Mouse (Mus musculus): ENCODE data around the gene Scn3a. TPM values are rescaled to one million over a fixed set of nuclear protein-coding genes. Genes with fewer than 3 reads are reported as not detected.

The Scn3a gene
- total and polyA plus RNA-seq, 2 experiments from 2014 or later: 36.0 to 86.2 TPM

DNA sequence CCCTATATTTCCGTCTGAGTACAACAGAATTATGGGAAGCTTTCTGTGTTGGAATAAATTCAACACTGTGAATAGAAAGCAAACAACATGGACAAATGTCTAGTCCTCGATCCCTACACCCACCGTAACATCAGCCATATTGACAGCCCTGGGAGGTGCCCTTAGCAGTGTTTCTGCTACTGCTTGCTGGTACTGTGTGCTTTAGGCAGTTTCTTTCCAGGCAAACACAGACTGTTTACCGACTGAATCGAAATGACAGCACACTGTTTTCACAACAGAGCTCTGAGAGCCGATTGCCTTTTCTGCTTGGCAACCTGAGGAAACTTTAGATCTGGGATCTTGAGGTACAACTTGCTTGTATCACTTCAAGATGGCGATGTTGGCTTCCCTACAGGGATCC lies 12.8 kb downstream of the Scn3a start:
- no peak for DNase-seq
- Histone ChIP-seq H3K4me1 (ENCODE audit: insufficient read depth) (no peaks in the 10 kb centered on the region), H3K4me2 (ENCODE audit: low read depth) (no peak overlapping the region), H3K9me3 (ENCODE audit: low read length) (no peaks in the 10 kb centered on the region), H3K4me3 (ENCODE audit: low read depth, low read length) (no peak overlapping the region), H3K36me3 (ENCODE audit: insufficient read depth) (no peaks in the 10 kb centered on the region), H3K27ac (ENCODE audit: low read depth, low read length) (no peak overlapping the region), H3K27me3 (ENCODE audit: insufficient read depth, low read length) (no peaks in the 10 kb centered on the region), H3K9ac (no peak overlapping the region)
- TF ChIP-seq CTCF (IDR thresholded peaks at IDR 0.05; ENCODE audit: low read depth): no peak
- 67% methylated on average over 7 of the region's 7 CpGs for WGBS
- no peak for ATAC-seq

DNA sequence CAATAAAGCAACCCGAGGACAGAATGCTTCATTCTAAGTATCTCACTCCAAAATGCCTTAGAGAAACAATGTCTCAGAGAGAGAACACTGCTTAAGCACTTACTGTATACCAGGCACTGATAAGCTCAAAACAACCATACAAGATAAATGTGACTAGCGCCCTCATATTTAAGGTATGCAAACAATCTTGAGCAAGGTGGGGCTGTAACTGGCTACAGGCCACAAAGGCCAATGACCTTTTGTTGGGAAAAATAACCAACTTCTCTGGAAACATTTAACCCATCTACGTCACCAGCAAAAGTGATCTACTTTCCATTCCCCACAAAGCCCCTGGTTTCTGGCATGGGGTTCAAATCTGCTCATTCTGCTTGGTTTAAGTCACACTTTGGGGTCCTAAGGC lies 14.0 kb downstream of the Scn3a start:
- Histone ChIP-seq H3K27me3 (ENCODE audit: insufficient read depth, low read length) (no peaks in the 10 kb centered on the region), H3K36me3 (ENCODE audit: insufficient read depth) (no peaks in the 10 kb centered on the region), H3K9ac (no peak overlapping the region), H3K9me3 (ENCODE audit: low read length) (no peaks in the 10 kb centered on the region), H3K4me1 (ENCODE audit: insufficient read depth) (no peaks in the 10 kb centered on the region), H3K27ac (ENCODE audit: low read depth, low read length) (no peak overlapping the region), H3K4me2 (ENCODE audit: low read depth) (no peak overlapping the region), H3K4me3 (ENCODE audit: low read depth, low read length) (no peak overlapping the region)
- no peak for ATAC-seq
- 92% methylated on average over 3 of the region's 3 CpGs for WGBS
- TF ChIP-seq CTCF (IDR thresholded peaks at IDR 0.05; ENCODE audit: low read depth): no peak
- DNase-seq: no peak

DNA sequence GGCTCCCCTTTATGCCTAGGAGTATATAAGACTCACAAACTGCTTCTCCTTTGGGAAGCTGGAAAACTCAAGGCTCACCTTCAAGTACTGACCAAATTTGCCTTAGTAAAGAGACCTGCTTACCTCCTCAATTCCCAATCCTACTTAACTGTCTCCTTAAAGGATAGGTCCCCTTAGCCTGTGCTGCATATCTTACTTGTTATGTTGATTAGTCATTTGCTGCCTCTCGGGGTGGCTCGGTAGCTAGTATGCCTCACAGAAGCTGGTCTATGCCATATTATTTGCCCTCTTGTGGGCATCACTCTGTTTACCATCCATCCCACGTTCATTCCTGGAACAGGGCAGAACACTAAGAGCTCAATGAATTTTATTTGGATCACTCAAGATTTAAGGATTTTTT lies 14.7 kb downstream of the Scn3a start:
- H3K27me3 ChIP-seq (ENCODE audit: insufficient read depth, low read length): no peaks in the 10 kb centered on the region
- no peaks in the 10 kb centered on the region for H3K4me1 ChIP-seq (ENCODE audit: insufficient read depth)
- DNase-seq (no peak), ATAC-seq (peak; percentile 14)
- WGBS: 28% methylated on average over 3 of the region's 3 CpGs
- H3K36me3 ChIP-seq (ENCODE audit: insufficient read depth): no peaks in the 10 kb centered on the region
- H3K4me2 ChIP-seq (ENCODE audit: low read depth): no peak overlapping the region
- H3K9ac ChIP-seq: no peak overlapping the region
- no peak for TF ChIP-seq CTCF (IDR thresholded peaks at IDR 0.05; ENCODE audit: low read depth)
- H3K27ac ChIP-seq (ENCODE audit: low read depth, low read length): 0 out of 2 replicates have a peak overlapping the region, but pooled peaks have one; percentile 16
- no peaks in the 10 kb centered on the region for H3K9me3 ChIP-seq (ENCODE audit: low read length)
- H3K4me3 ChIP-seq (ENCODE audit: low read depth, low read length): no peak overlapping the region

DNA sequence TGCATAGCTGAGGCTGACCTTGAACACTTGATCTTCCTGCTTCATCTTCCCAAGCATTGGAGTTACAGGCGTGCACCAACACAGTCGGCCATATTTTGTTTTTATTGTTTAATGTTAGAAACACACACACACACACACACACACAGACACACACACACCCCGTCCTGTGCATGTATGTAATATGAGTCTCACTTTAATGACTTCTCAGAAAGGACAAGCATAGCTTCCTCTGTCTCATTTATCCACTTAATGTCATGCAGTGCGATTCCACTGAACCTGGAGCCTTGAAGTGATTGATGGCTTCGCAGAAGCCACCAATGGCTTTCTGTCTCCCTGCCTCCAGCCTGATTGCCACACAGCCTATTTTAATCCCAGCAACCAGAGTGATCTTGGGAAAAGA lies 15.2 kb downstream of the Scn3a start:
- Histone ChIP-seq H3K9me3 (ENCODE audit: low read length) (no peaks in the 10 kb centered on the region), H3K36me3 (ENCODE audit: insufficient read depth) (no peaks in the 10 kb centered on the region), H3K4me2 (ENCODE audit: low read depth) (no peak overlapping the region), H3K9ac (no peak overlapping the region), H3K27ac (ENCODE audit: low read depth, low read length) (no peak overlapping the region), H3K4me1 (ENCODE audit: insufficient read depth) (no peaks in the 10 kb centered on the region), H3K4me3 (ENCODE audit: low read depth, low read length) (no peak overlapping the region), H3K27me3 (ENCODE audit: insufficient read depth, low read length) (no peaks in the 10 kb centered on the region)
- DNase-seq (peak; percentile 24), ATAC-seq (peak; percentile 81)
- no peak for TF ChIP-seq CTCF (IDR thresholded peaks at IDR 0.05; ENCODE audit: low read depth)
- WGBS: 50% methylated on average over 5 of the region's 5 CpGs

DNA sequence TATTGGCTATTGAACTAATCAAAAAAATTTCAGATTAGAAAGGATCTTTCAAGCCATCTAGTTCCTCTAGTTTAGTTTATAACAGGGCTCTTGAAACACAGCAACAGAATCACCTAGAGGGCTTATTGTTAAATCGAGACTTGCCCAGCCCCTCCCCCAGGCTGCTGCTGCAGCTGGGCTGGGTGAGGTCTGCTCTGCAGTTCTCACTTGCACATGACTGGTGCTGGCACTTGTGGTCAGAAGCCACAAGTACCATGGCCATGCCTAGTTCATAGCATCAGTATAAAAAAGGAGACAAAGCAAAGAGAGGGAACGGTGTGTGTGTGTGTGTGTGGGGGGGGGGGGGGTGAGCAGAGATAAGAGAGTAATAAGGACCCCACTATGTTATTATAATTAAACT lies 15.7 kb downstream of the Scn3a start:
- 0 out of 2 replicates have a peak, but pooled peaks have one; percentile 28 for ATAC-seq

DNA sequence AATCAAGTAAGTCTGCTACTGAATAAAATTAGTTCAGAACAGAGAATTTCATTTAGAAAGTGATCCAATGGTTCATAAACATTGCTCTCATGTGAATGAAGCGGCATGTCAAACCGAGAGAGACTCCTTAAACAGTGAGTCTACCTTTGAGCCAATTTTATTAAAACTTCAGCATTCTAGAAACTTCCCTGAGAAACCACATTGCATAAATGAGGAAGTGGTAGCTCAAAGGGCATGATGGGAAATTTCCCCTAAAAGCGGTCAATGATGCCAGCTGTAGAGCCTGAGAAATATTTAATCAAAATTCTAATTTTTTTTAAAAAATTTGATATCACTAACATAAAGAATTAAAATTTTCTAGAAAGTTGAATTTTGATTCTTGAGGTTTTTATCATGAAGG lies 16.9 kb downstream of the Scn3a start:
- ATAC-seq: no peak
- no peak for DNase-seq
- Histone ChIP-seq H3K27me3 (ENCODE audit: insufficient read depth, low read length) (no peaks in the 10 kb centered on the region), H3K9me3 (ENCODE audit: low read length) (no peaks in the 10 kb centered on the region), H3K27ac (ENCODE audit: low read depth, low read length) (no peak overlapping the region), H3K9ac (no peak overlapping the region), H3K4me2 (ENCODE audit: low read depth) (no peak overlapping the region), H3K4me1 (ENCODE audit: insufficient read depth) (no peaks in the 10 kb centered on the region), H3K4me3 (ENCODE audit: low read depth, low read length) (no peak overlapping the region), H3K36me3 (ENCODE audit: insufficient read depth) (no peaks in the 10 kb centered on the region)
- 92% methylated on average over 3 of the region's 3 CpGs for WGBS
- no peak for TF ChIP-seq CTCF (IDR thresholded peaks at IDR 0.05; ENCODE audit: low read depth)

More for the DNA sequence above, 15.7 kb downstream of the Scn3a start:
- Histone ChIP-seq H3K4me3 (ENCODE audit: low read depth, low read length) (no peak overlapping the region), H3K27me3 (ENCODE audit: insufficient read depth, low read length) (no peaks in the 10 kb centered on the region), H3K9me3 (ENCODE audit: low read length) (no peaks in the 10 kb centered on the region), H3K4me1 (ENCODE audit: insufficient read depth) (no peaks in the 10 kb centered on the region), H3K9ac (no peak overlapping the region), H3K4me2 (ENCODE audit: low read depth) (no peak overlapping the region), H3K36me3 (ENCODE audit: insufficient read depth) (no peaks in the 10 kb centered on the region), H3K27ac (ENCODE audit: low read depth, low read length) (no peak overlapping the region)
- no peak for TF ChIP-seq CTCF (IDR thresholded peaks at IDR 0.05; ENCODE audit: low read depth)
- WGBS: 38% methylated on average over 2 of the region's 2 CpGs
- no peak for DNase-seq

DNA sequence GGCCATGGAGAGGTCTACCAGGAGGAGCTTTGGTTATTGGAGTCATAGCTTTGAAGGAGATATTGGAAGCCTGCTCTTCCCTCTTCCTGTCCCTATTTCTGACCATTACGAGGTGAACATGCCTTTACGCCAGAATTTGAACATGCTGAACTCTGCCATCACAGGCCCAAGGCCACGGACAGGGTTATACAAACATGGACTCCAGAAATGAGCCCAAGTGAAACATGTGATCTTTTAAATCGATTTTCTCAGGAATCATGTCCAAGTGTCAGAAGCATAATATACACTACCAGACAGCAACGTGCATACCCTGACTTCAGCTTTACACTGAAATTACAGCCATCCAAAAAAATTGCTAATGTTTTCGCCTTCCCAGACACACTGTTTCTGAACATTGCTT lies 18.8 kb downstream of the Scn3a start:
- no peak overlapping the region for H3K27ac ChIP-seq (ENCODE audit: low read depth, low read length)
- no peaks in the 10 kb centered on the region for H3K4me1 ChIP-seq (ENCODE audit: insufficient read depth)
- ATAC-seq (no peak), DNase-seq (no peak)
- H3K4me2 ChIP-seq (ENCODE audit: low read depth): no peak overlapping the region
- 88% methylated on average over 6 of the region's 6 CpGs for WGBS
- H3K9ac ChIP-seq: no peak overlapping the region
- no peak for TF ChIP-seq CTCF (IDR thresholded peaks at IDR 0.05; ENCODE audit: low read depth)
- no peaks in the 10 kb centered on the region for H3K27me3 ChIP-seq (ENCODE audit: insufficient read depth, low read length)
- no peaks in the 10 kb centered on the region for H3K9me3 ChIP-seq (ENCODE audit: low read length)
- no peak overlapping the region for H3K4me3 ChIP-seq (ENCODE audit: low read depth, low read length)
- H3K36me3 ChIP-seq (ENCODE audit: insufficient read depth): no peaks in the 10 kb centered on the region

DNA sequence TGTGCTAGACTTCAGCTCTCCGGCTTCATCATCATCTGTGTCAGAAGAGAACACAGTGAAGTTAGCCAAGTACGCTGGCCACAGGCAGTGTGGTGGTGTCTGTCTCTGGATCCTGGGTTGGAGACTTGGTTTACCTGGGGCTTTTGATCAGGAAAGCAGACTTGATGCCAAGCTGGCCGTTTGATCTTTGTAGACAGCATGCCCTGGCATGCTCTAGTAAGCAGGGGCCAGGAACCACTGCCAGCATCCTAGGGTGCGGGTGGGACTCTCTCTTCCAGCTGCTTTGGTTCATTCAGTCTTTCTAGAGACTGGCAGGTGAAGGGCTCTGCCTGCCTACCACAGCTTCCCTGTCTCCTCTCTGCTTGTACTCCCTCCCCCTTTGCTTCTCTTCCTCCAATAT lies 20.1 kb downstream of the Scn3a start:
- H3K9ac ChIP-seq: no peak overlapping the region
- no peak overlapping the region for H3K27ac ChIP-seq (ENCODE audit: low read depth, low read length)
- no peak overlapping the region for H3K4me2 ChIP-seq (ENCODE audit: low read depth)
- 66% methylated on average over 4 of the region's 4 CpGs for WGBS
- no peaks in the 10 kb centered on the region for H3K4me1 ChIP-seq (ENCODE audit: insufficient read depth)
- DNase-seq: no peak
- TF ChIP-seq CTCF (IDR thresholded peaks at IDR 0.05; ENCODE audit: low read depth): no peak
- no peaks in the 10 kb centered on the region for H3K36me3 ChIP-seq (ENCODE audit: insufficient read depth)
- no peak for ATAC-seq
- H3K9me3 ChIP-seq (ENCODE audit: low read length): no peaks in the 10 kb centered on the region
- H3K4me3 ChIP-seq (ENCODE audit: low read depth, low read length): no peak overlapping the region
- no peaks in the 10 kb centered on the region for H3K27me3 ChIP-seq (ENCODE audit: insufficient read depth, low read length)

All from forebrain, postnatal 0 days (tissue).